Mouse (Mus musculus): Measurements from ENCODE around the gene Gtsf1l.

- TF ChIP-seq CTCF (IDR thresholded peaks at IDR 0.05; ENCODE audit: low read depth, low read length) (no peak), POLR2A (IDR thresholded peaks at IDR 0.05; ENCODE audit: extremely low read depth, insufficient read depth, low read length) (no peak)
Observed at GRCm38 (mm10) chr2:163123496-163123895, 35.8 kb upstream of the Gtsf1l start.
